Mouse (Mus musculus) layer of hippocampus, postnatal 10 days (tissue): ENCODE measurements at regions not wholly inside any gene's neighbourhood (a gene's known extent, or its start where the extent isn't known, plus 50 kb on each side); places are given as distances from the start of the nearest gene placed in this dataset.

ENCODE experiments used
- DNase-seq, 2 experiments: peaks; one replicate each; pipeline ENCODE4 v3.0.0; 2021; ENCODE audit warnings: low spot score in 2 of 2

DNA sequence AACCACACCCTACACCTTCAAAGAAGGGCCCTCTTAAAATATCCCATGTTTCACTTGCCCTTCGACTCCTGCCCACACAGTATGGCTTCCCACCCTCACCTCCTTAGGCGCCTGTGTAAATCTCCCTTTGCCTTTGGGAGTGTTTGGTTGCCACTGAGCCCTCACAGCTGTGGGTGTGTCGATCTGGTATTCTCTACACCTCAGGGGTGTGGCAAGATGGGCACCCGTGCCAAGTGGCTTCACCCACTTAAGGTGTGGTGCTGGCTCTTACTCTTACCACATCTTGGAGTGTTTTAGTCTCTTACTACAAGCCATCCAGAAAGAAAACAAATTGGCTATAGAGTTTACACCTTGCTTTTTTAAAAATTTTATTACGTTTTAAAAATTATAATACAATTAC, 205.3 kb upstream of the Prdm1 start:
- no peak for DNase-seq

DNA sequence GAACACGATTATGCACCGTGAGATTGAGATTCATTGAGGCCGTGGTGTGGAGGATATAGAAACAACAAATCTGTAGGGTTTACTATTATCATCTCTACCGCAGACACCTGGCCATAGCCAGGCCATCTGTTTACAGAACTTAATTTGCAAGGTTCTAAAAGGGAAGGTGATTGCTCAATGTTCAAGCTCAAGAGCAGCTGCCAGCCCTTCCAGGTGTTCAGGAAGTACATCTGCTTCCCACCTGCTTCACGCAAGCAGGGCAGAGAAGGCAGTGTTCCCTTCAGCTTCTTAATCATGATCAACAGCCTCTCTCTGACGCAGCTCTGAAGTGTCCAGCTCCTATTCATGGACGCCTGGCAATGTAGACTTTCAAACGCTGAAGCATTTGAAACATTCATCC, 202.4 kb upstream of the Prdm1 start:
- no peak for DNase-seq

DNA sequence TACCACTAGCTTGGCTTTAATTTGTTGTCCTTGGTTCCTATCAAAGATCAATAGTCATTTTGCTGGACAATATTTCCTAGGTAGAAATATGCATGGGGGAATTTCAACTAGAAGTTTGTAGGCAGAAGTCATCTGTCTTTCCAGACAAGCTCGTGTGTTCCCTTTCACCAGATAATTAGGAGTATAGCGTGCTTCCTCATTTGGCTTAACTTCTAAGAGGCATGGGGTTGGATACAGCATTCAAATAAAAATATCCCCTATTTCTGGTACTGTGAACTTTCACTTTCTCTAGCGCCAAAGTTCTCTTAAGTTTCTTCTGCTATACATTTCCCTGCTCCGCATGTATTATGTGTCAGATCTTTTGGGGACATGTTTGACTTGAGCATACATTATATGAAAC, 200.7 kb upstream of the Prdm1 start:
- DNase-seq, result no peak

DNA sequence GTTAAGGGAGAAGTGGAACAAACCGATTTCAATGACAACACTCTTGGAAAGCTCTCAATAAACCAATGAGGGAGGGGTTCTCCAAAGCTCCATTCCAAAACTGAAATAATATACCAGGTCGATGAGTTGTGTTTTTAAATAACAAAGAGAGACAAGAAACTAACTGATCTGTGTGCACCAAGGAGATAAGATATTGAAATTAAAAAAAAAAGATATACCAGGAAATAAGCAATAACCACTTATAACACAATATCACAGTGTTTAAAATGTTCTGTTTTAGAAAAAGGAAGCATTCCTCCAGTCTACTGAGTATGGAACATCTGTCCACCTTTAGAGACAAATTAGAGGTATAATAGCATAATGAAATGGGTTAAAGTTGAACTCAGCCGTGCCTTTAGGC, 196.3 kb upstream of the Prdm1 start:
- DNase-seq, result no peak

DNA sequence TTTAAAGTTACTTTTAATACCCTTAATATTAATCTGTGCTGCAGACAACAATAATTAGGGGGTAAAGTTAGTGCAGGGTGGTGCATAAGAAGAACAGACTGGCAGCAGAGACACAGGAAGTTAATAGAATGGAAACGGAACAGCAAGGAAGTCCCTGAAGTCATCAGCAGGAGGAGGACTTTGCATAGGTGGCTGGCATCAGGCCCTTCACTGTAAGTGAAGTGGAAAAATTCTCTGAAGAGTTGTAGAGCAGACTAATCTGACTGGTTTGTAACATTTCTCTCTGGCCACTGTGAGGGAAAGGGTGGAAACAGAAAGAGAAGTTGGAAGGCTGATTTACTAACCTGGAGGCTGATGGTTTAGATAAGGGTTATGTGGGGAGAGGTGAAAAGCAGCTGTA, 195.5 kb upstream of the Prdm1 start:
- DNase-seq, result no peak

DNA sequence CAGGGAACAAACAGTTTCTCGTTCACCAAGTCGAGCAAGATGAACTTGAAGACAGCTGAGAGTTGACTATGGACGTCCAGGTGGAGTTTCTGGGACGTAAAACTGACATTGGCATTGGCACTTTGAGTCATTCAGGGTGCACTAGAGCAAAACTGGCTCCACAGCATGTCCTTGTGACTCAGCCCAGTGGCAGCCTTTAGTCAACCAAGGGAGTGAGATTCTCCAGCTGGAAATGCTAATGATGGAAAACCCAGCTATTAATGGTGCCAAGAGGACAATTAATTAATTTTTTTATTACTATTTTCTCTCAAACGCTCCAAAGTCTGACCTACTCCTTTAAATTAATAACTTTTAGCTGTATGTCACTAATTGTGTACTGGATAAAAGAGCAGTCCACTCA, 195.0 kb upstream of the Prdm1 start:
- no peak for DNase-seq

DNA sequence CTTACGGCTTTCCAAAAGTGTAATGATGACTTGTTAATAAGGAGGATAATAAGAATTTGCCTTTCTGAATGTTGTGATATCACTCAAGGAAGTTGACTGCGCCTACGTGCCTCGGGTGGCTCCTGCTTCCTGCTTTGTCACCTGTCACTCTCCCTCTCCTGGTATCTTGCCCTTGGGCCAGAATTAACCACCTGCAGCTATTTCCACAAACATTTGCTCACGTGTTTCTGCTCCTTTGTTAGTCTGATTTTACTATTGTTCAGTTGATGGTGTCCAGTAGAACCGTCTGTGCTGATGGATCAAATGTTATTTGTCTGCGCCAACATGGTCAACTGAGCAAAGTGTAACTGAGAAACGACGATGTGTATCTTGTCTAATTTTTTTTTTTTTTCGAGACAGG, 193.4 kb upstream of the Prdm1 start:
- no peak for DNase-seq

DNA sequence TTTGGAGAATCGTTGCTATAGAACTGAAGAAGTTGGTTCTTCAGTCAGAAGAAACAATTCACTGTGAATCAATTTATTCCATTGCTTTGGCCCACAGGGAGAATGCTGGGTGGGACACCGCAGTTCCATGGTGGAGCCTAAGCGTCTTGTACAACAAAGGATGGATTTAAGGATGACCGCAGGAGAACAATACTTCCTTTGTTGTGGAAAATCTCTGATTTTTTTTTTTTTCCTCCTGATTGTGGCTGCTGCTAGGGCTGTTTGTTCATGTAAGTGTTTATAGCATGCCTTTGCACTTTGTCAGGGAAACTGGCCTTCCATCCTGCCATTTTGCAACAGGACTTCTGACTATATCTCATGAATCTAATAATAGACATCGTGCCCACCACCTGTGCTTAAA, 188.3 kb upstream of the Prdm1 start:
- no peak for DNase-seq

DNA sequence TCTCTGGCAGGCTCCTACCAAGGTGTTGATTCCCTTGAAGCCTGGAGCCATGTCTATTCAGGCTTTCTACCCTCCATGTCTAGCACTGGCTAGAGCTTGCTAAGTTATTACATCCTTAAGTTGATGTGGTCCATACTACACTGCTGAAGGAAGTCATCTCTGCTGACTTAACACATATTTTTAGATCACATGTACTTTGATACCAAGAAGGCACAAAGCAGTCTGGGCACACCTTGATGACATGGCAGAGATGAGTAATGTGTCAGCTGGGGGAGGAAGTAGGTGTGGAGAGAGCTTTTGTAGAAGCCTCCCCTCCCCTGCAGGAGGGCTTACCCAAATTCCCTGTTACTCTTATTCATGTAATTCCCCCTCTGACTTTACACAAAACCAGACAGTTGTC, 187.6 kb upstream of the Prdm1 start:
- no peak for DNase-seq

DNA sequence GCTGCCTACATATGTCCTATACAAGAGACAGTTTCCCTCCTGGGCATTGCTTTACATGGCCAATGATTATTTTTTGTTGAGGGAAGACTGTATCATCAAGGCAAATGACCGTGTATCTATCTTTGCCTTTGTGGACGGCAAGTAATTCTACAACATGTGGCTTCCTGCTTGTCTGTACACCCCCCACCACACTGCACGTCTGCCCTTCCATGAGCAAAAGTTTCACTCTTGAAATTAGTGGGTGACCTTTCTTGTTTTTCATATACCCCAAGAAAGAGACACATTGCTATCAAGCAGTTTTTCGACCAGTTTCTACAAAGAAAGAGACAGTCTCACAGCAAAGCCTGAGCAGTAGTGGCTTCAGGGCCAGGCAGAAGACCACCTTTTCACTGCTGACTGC, 180.5 kb upstream of the Prdm1 start:
- DNase-seq, result no peak

DNA sequence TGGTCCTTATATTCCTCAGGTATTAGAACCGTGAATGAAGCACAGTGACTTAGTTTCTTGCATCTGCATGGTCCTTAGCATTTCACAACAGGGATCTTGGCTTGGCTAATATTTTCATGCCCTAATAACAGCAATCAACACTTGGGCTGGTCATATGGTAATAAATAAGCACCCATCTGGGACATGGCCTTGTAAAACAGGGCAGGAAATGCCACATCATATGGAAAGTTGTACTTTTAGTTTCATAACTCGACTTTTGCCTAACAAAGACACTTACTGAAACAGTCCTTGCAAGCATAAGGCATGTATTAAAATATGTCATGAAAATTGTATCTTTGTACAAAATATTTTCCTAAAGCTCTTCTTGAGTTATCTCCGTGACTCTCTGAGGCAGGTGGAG, 175.8 kb upstream of the Prdm1 start:
- no peak for DNase-seq

DNA sequence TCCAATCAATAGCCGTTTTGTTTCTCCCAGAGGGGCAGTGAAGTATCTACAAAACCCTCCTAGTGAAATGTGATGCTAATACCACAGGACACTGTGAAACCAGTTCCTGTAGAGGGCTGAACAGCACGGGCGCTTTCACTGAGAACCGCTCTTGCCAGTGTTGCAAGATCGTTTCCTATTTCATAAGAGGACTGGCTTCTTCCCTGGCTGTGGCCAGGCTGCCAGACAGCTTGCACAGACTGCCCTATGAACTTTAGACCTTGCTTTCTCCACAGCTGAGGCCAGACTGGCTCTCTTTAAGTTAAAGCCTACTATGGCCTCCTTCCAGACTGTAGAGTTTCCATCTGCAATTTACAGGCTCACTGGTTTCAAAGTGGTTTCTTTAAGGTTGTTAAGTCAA, 173.8 kb upstream of the Prdm1 start:
- no peak for DNase-seq

DNA sequence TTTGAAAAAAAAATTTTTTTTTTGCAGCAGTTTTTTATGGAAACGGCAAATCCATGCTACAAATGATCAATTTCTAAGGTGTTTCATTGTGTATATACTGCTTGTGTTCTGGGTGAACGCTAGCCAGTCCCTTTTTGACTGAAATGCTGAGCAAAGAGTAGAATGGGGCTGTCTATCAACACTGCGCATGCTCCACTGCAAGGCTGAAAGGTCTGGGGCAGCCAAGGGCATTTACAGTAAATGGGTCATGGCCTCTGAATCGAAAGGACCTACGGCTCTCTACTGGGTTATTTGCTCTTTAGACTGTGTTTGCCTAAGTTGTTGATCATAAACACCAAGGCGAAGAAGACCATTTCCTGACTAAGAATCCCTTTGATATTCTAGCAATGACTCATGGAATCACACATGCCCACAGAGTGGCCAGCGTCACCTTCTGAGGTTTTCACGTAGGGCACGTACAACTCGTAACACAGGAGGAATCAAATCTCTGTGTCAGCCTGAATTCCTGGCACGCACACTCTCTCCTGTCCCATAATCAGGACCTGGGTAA, 171.8 kb upstream of the Prdm1 start:
- DNase-seq, result no peak

DNA sequence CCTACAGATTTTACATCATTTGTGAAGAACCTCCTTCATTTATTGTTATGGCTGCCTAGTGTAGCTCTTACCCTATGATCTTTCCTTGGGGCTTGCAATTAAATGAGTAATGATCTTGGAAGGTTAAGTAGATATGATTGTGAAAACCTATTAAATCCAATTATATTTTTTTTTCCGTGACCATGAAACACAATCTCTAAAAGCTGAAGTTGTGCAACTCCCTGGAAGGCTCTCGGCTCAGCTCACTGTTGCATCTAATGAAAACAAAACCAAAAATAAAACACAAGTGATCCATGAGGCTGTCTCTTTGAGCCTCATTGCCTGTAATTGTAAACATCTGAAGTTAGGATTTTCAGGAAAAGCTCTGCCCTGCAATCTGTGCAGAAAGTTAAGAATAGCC, 169.7 kb upstream of the Prdm1 start:
- DNase-seq, result no peak

DNA sequence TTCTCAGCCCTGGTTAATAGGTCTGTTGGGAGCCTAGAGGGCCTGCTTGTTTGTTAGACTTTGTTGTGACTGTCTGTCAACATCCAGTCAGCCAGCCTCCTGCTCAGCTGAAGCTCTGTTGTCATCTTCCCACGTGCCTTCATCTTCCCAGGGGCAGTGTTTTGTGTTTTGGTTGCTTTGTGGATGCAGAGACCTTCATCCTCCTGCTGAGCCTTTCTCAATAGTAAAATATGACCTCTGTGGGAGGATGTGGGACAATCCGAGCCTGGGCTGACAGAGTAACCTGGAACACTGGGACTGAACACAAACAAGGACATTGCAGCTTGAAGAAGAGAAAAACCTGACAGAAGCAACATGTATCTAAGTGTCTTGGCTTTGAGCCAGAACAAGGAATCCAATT, 168.7 kb upstream of the Prdm1 start:
- no peak for DNase-seq

DNA sequence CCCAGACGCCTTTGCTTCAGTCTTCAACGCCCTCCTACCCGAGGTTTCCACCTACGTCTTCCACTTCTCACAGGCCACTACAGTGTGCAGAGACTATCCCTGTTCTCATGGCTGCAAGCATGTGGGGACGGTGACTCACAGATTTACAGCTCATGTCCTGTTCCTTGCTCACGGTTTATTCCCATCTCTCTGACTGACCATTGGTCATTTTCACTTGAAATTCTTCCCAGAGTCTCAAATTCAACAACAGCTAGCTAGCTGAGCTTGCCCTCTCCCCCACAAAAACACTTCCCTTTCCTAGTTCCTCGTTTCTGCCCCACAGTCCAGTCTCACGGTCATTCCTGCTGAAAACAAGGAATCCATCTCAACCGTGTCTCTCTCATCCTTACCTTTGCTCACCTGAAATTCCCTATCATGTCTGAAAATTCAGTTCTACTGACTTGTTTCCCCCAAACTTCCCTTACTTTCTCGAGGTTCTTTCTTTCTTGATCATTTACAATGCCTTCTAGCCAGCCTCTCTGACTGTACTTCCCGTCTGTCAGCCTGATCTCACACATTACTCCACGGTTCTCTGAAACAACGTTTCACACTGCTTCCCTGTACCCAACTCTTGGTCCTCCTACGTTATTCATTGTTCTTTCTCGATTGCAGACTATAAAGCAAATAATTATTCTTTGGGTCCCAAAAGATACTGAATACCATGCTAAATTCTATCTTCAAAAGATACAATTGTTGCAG, 163.5 kb upstream of the Prdm1 start:
- no peak for DNase-seq

DNA sequence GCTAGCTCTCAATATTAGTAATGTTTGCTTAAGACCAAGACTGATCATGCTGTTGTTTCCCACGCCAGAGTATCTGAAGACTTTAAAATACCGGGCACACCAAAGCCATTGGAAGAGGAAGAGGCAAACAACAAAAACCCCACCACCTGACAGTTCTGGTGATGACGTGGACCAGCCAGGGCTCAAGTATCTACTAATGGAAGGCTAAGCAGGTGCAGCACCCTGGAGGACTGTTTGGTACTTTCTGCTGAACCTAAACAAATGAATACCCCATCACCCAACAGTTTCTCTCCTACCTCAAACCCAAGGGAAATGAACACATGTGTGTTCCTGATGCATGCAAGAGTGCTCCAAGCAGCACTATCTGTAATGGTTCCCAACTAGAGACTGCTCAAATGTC, 160.3 kb upstream of the Prdm1 start:
- DNase-seq, result no peak

DNA sequence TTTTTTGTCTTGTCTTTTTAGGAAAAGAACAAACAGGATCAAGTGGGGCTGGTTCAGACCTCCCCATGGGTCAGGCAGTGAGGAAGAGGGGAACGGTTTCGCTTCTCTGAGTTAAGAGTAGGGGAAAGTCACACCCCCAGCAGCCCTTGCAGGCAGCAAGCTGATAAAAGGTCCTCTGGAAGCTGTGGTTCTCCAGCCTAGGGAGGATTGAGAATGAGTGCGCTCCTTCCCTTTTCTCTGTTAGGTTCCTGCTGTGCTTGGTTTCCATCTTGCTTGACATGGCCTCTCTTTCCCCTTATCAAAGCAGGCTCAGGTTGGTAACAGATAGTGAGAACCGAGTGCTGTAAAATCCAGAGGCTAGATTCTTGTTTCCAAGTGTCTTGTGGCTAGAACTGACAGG, 157.8 kb upstream of the Prdm1 start:
- no peak for DNase-seq

DNA sequence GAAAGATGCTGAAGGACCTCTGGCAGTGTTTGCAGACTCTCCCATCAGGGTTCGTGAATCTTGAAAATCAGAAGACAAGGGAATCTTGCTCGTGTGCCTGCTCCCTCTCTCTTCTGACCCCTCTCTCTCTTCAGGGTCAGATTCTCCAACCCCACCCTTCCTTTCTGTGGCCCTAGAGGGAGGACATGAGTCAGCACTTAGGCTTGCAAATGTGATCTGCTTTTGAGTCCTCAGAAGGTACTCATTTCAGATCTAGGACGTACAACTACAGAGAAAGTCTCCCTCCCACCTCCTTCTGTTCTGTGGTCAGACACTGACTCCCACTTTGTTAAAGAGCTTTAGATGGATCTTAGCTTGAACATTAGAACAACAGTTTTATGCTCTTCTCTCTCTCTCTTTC, 156.9 kb upstream of the Prdm1 start:
- DNase-seq, result no peak

DNA sequence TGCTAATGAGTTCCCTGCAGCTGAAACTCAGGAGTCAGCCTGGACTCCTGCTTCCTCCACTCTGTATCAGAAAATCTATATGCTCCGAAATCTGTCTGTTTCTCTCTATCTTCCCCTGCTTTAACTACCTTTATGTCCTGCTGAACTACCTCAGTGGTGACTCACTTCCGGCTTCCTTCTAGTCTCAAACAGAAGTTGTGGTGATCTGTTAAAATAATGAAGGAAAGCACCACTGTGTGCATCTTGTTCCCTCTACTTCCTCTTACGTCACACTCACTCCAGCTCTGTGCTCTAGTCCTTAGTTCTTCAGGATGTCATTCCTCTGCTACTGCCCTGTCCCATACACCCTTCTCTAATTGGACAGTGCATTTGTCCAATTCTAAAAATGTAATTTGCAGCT, 148.2 kb upstream of the Prdm1 start:
- no peak for DNase-seq

DNA sequence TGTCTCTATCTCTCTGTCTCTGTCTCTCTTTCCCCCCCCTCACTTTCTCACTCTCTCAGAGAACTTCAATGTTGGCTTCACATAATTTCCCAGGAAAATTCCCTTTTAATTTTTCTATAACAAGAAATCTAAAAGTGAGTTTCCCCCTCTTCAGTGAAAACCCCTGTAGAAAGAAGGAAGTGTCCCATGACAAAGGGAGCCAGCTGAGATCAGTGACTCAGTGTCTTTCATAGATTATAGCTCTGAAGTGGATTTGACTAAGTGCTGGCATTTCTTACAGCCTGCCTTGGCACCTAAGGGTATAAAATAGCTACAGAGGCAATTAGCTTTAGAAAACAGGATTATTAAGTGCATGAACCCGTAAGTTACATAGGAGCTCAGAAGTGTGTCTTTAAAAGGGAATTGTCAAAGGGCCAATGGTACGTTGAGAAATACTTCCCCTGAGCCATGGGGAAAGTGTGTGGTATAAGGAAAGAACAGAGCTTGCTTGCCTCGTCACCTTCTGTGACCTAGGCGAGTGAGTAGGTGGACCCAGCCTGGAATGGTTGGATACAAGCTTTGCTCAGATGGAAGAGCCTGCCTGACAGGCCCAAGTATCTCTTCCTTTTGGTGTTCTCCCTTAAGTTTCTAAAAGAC, 137.3 kb upstream of the Prdm1 start:
- DNase-seq, result no peak

DNA sequence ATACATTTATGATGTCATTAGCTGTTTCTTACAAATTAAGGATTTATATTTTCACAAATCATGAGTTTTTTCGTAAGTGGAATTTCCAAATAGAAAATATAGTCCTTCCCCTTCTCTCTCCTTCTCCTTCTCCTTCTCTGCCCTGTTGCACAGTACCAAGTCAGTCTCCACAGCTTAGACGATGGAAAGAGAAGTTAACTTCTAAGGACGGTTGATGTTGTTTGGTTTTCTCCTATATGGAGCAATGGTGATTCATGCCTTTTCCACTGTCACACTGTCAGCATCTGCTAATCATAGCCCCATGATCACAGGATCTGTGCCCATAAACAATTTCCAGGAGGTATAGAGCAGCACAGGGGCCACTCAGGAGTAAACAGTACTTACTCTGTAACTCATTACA, 131.2 kb upstream of the Prdm1 start:
- no peak for DNase-seq

DNA sequence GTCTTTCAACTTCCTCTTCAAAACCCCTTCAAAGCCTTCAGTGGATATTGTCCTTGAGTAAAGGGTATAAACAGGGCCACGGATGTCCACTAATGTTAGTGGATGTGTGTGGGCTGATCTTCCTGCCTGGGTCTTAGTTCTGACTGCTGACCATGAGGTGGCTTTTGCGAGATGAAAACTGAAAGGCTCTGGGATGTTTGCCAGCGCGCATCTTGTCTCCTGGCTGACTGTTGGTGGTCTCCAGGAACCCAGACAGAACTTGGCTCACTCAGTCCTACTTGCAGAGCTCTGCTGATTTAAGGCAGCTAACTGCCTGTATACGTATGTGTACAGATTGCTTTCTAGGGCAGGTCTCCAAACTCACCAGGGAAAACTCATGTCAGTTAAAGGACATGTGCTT, 125.5 kb upstream of the Prdm1 start:
- DNase-seq, result no peak
